Mouse (Mus musculus) hindbrain, embryonic 11.5 days (tissue): ENCODE data around the gene Ptrhd1. TPM values are rescaled to one million over a fixed set of nuclear protein-coding genes. Genes with fewer than 3 reads are reported as not detected.
A peak's percentile ranks its signal among the peaks of the same experiment; 100 is the strongest.

Experiments
- ATAC-seq: fragments of 200-750 bp; cut with Nextera tagmentation; 2 replicates; pipeline ENCODE4 v1.8.0; 2017; ENCODE audit warnings: mild to moderate bottlenecking, moderate TSS enrichment, moderate library complexity; ENCODE audit not compliant: low FRiP score
- DNase-seq: peaks from one replicate; pipeline ENCODE4 v3.0.0-alpha.2; 2015; ENCODE audit warnings: low spot score
- H3K27ac ChIP-seq: fragments of 300-500 bp; sonication (generic); 2 replicates; pipeline ENCODE4 v1.5.1; 2014; ENCODE audit warnings: mild to moderate bottlenecking, low read depth, low read length
- H3K27me3 ChIP-seq: fragments of 300-500 bp; sonication (generic); 2 replicates; pipeline ENCODE4 v1.6.1; 2014; ENCODE audit warnings: mild to moderate bottlenecking, low read length, moderate library complexity, mixed read lengths; ENCODE audit not compliant: control insufficient read depth, insufficient read depth
- H3K36me3 ChIP-seq: fragments of 300-500 bp; sonication (generic); 2 replicates; pipeline ENCODE4 v1.6.1; 2014; ENCODE audit warnings: mild to moderate bottlenecking, low read length, moderate library complexity, mixed read lengths; ENCODE audit not compliant: control insufficient read depth, insufficient read depth
- H3K4me1 ChIP-seq: fragments of 300-500 bp; sonication (generic); replicated peaks from 2 replicates; pipeline ENCODE4 v1.6.1; 2014; ENCODE audit warnings: low read length, mixed read lengths; ENCODE audit not compliant: control insufficient read depth, insufficient read depth
- H3K4me2 ChIP-seq: fragments of 300-500 bp; sonication (generic); replicated peaks from 2 replicates; pipeline ENCODE4 v1.6.1; 2014; ENCODE audit warnings: mild to moderate bottlenecking, low read depth, low read length
- H3K4me3 ChIP-seq: fragments of 300-500 bp; sonication (generic); 2 replicates; pipeline ENCODE4 v1.5.1; 2014; ENCODE audit warnings: low read depth, low read length
- H3K9ac ChIP-seq: fragments of 300-500 bp; sonication (generic); 2 replicates; pipeline ENCODE4 v1.6.1; 2014; ENCODE audit warnings: low read depth, low read length
- H3K9me3 ChIP-seq: fragments of 300-500 bp; sonication (generic); 2 replicates; pipeline ENCODE4 v1.6.1; 2016; ENCODE audit warnings: low read length; ENCODE audit not compliant: control insufficient read depth
- WGBS: fragments of 180-500 bp; shearing (Covaris S2); extraction: QIAGEN DNeasy Blood & Tissue Kit; methylation state at CpG from one replicate; pipeline ENCODE4 v1.1.7; 2014; 5-methylcytosine and 5-hydroxymethylcytosine counted together
- polyA plus RNA-seq: library from polyadenylated mRNA; unstranded; fragments of >200 nt; fragmentation: Nextera tagmentation; extraction: Ambion mirVana; gene quantifications from 2 replicates; pipeline ENCODE4 v1.2.1, GENCODE M21; 2014

Ptrhd1 gene
- 5.5 and 6.2 TPM in 2 replicates for polyA plus RNA-seq

DNA sequence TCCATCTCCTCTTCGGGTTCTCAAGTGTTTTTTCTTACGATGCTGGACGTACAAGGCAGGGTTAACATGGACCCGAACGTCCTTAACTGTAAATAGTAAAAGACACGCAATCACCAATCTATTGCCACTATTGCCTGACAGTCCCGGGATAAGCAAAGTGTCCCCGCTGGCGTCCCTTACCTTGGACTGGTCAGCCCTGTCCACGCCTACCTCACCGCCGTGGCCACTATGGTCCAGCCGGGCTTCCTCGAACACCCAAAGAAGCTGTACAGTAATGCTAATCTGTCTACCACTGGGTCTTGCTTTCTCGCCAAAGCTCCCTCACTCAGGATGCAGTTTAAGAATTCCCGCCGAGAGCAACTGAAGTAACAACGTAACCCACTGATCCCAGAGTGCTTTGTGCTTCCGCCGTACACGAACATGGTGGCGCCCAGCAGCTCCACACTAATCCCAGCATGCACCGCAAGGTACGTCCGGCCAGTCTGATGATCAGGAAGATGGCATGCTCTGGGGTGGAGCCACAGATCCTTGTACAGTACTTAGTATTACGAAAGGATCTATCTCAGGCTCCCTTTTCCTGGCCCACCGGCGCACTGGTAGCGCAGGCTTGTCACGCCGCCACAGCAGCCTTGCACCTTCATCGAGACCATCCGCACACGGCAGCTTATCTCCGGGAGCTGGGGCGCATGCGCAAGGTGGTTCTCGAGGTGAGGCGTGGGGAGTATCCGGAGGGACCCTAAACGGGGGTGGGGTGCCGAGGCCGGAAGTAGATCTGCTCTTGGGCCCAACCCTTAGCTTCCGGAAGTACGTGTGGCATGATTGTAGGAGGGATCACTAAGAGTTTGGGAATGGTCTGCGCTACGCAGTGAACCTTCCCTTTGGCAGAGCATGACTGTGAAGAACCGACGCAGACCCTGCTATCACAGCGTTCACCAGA, at the start of gene Ptrhd1, which contains the start of gene Cenpo:
Ptrhd1 (plus strand) TSS at position 456 of the 937 bp plus-strand sequence.
Cenpo (minus strand) TSS at position 723 of the 937 bp plus-strand sequence.
- ATAC-seq (peak; percentile 99), DNase-seq (peak; percentile 94)
- Histone ChIP-seq H3K27me3 (no peaks in the 10 kb centered on the region), H3K4me2 (peak within 1 kb of the TSS; percentile 50), H3K9me3 (no peaks in the 10 kb centered on the region), H3K9ac (peak within 1 kb of the TSS; percentile 56), H3K36me3 (no peaks in the 10 kb centered on the region), H3K4me1 (no peaks in the 10 kb centered on the region), H3K27ac (peak within 1 kb of the TSS; percentile 76), H3K4me3 (peak within 1 kb of the TSS; percentile 54)
- under 1% methylated on average over 50 of the region's 50 CpGs for WGBS

DNA sequence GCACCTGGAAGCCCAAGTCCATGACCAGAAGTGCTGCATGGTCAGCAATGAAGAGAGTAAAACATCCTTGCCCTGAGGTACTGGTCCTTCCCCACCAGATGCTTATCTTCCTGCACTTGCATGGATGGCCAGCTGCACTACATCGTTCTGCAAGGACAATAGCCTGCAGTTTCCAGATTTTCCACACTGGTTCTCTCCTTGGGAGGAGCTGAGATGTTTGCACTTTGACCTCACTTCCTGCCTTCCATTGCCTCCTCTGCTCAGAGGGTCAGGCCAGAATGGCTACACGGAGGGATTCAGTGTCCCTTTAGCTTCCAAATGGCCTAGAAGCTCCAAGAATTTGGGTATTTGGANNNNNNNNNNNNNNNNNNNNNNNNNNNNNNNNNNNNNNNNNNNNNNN, 49.2 kb upstream of the Ptrhd1 start:
- H3K9ac ChIP-seq: no peak overlapping the region
- no peaks in the 10 kb centered on the region for H3K9me3 ChIP-seq
- no peak for DNase-seq
- no peaks in the 10 kb centered on the region for H3K27me3 ChIP-seq
- no peaks in the 10 kb centered on the region for H3K36me3 ChIP-seq
- no peak overlapping the region for H3K4me3 ChIP-seq
- 52% methylated on average over 2 of the region's 2 CpGs for WGBS
- ATAC-seq: no peak
- no peak overlapping the region for H3K4me2 ChIP-seq
- no peak overlapping the region for H3K27ac ChIP-seq
- peaks cover 2% of the 10 kb centered on the region; the same call in 1 of the 2 replicates for H3K4me1 ChIP-seq

DNA sequence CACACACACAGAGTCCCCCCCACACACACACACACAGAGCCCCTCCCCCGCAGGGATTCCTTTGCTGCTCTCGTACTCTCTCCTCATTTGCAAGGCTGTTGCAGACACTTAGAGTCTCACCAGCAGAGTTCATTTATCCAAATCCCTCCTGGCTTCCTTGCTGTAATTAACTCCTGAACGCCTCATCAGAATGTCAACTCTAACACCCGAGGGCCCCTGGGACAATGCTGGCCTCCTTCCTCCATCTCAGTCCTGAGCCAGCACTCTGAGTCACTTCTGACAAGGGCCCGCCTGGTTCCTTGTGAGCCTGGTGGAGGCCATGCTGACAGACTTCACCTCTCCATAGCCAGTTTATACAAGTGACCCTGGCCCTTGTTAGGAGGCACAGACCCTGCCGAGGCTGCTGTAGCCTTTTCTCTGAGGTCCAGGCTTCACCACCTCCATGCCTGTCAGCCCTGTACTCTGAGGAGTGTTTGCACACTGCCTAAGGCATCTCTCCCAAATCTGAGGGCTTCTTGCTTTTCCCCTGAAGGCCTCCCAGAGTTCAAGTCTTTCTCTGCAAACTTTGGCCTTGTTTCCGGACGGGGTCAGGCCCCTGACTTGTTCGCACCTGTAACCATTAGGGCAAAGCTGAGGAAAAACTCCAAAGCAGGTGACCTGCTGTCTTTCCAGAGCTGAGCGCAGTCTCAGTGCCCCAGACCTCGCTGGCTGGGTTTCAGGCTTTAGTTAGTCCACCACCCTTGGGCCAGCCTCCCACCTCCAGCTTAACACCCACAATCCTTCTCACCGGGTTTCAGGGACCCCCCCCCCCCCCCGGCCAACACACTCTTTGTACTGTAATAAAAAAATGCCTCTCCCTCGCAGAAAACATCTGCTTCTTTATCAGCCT, 45.4 kb upstream of the Ptrhd1 start:
- H3K36me3 ChIP-seq: no peaks in the 10 kb centered on the region
- no peak overlapping the region for H3K9ac ChIP-seq
- no peak overlapping the region for H3K4me2 ChIP-seq
- 0 out of 2 replicates have a peak overlapping the region, but pooled peaks have one; percentile 1 for H3K27ac ChIP-seq
- ATAC-seq (peak; percentile 79), DNase-seq (peak; percentile 65)
- WGBS: 36% methylated on average over 14 of the region's 14 CpGs
- no peaks in the 10 kb centered on the region for H3K27me3 ChIP-seq
- H3K9me3 ChIP-seq: no peaks in the 10 kb centered on the region
- no peak overlapping the region for H3K4me3 ChIP-seq
- H3K4me1 ChIP-seq: peaks cover 2% of the 10 kb centered on the region; the same call in 1 of the 2 replicates

DNA sequence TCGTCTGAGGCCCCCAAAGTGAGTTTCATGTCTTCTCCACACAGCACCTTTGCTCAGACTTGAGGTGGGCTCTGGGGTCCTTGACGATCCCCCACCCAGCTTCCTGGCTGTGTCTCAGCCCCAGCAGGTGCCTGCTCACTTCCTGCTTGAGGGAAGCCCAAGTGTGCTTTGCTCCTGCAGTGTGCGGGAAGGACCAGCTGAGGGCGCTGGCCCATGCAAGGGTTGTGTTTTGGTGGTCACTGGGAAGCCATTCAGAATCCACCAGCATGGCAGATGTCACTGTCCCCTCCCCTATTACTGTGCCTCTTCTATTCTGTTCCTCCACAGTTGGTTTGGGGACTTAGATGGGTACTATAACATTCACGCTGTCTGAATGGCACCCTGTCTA, 44.8 kb upstream of the Ptrhd1 start:
- no peaks in the 10 kb centered on the region for H3K9me3 ChIP-seq
- no peaks in the 10 kb centered on the region for H3K27me3 ChIP-seq
- WGBS: 36% methylated on average over 5 of the region's 5 CpGs
- H3K9ac ChIP-seq: no peak overlapping the region
- no peak overlapping the region for H3K27ac ChIP-seq
- H3K36me3 ChIP-seq: no peaks in the 10 kb centered on the region
- H3K4me1 ChIP-seq: peaks cover 2% of the 10 kb centered on the region; the same call in 1 of the 2 replicates
- ATAC-seq: 0 out of 2 replicates have a peak, but pooled peaks have one; percentile 33
- peak; percentile 65 for DNase-seq
- H3K4me3 ChIP-seq: no peak overlapping the region
- no peak overlapping the region for H3K4me2 ChIP-seq

DNA sequence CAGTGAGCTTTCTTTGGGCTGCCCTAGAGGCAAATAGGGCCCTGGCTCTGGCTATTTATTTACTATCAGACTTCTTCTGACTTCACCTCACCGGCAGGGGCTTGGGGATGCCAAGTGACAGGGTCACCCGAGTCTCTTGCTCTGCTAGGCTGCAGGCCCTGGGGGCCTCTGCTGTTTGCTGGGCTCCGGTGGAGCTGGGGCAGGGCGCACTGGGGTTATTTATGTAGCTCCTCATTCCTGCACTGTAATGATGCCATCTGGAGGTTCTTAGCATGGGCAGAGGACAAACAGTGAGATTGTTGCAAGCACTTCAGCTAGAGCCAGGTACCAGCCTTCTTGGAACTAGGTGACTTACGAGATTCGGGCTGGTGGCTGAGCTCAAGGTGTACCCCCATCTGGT, 41.3 kb upstream of the Ptrhd1 start:
- Histone ChIP-seq H3K9ac (no peak overlapping the region), H3K27me3 (no peaks in the 10 kb centered on the region), H3K4me2 (no peak overlapping the region), H3K4me1 (peaks cover 2% of the 10 kb centered on the region; the same call in 1 of the 2 replicates), H3K9me3 (no peaks in the 10 kb centered on the region), H3K36me3 (no peaks in the 10 kb centered on the region), H3K4me3 (no peak overlapping the region), H3K27ac (no peak overlapping the region)
- no peak for ATAC-seq
- WGBS: 77% methylated on average over 6 of the region's 6 CpGs
- no peak for DNase-seq

DNA sequence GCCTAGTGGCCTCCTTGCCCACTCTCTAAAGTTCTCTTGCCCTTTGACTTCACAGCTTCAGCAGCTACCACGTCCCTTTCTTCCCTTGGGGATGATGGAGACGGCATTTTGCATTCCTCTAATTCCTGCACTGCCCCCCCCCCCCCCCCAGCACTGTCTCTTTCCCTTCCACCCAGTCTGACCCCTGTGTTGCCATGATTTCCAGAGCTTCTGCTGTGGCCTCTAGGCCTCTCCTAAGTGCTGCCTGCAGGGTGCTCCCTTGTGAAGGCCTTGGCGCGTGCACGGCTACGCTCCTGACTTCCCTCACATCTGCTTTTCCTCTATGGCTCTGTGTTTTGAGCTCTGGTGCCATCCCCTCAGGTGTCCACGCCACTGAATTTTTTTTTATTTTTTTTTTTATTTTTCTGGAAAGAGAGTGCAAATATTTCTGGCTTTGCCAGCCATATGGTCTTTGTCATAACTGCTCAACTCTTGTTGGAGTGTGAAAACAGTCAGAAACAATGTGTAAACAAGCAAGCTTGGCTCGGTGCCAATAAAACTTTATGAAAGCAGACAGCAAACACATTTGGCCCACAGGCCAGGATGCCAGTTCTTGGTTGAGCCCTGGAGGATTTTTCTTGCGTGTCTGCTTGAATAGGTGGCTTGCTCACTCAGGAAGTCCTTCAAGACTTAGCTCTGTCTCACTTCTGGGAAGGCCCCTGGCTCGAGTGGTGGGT, 40.6 kb upstream of the Ptrhd1 start:
- DNase-seq: peak; percentile 28
- H3K9ac ChIP-seq: no peak overlapping the region

DNA sequence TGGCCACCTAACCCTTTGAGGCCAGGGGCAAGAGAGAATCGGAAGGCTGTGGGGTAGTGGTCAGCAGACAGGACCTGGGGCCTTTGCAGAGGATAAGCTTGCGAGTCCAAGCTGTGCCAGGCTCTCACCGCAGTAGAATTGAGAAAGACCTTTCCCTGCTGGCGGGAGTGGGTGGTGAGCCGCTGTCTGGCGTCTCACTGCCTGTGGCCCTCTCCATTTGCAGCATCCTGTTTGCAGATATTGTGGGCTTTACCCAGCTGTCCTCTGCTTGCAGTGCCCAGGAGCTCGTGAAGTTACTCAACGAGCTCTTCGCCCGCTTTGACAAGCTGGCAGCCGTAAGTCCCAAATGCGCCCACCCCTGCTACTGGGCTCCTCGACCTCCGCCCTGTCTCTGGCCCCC, 39.2 kb upstream of the Ptrhd1 start:
- H3K4me3 ChIP-seq: no peak overlapping the region
- H3K4me1 ChIP-seq: no peaks in the 10 kb centered on the region
- no peaks in the 10 kb centered on the region for H3K9me3 ChIP-seq
- ATAC-seq (no peak), DNase-seq (no peak)
- 89% methylated on average over 14 of the region's 14 CpGs for WGBS
- H3K27me3 ChIP-seq: no peaks in the 10 kb centered on the region
- no peak overlapping the region for H3K27ac ChIP-seq
- H3K4me2 ChIP-seq: no peak overlapping the region
- H3K9ac ChIP-seq: no peak overlapping the region
- H3K36me3 ChIP-seq: no peaks in the 10 kb centered on the region

More for the DNA sequence above, 40.6 kb upstream of the Ptrhd1 start:
- Histone ChIP-seq H3K36me3 (no peaks in the 10 kb centered on the region), H3K9me3 (no peaks in the 10 kb centered on the region), H3K4me1 (peaks cover 2% of the 10 kb centered on the region; the same call in 1 of the 2 replicates), H3K4me2 (no peak overlapping the region), H3K27ac (no peak overlapping the region), H3K4me3 (no peak overlapping the region), H3K27me3 (no peaks in the 10 kb centered on the region)
- 60% methylated on average over 10 of the region's 10 CpGs for WGBS
- no peak for ATAC-seq

DNA sequence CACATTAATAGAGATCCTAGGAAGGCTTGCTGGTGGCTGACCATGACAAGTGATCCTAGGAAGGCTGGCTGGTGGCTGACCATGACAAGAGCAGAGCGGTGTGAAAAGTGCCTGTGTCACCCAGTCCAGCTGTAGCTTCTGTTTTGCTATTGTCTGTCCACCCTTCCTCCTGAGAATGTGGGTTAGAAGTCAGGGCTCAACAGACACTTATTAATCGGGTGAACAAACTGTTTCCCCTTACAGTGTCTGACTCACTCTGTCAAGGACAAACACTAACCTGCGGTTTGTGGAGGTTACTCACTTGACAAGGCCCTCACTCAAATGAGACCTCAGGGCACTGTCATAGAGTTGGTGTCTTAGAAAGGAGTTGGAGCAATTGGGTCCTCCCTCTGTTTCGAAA, 35.1 kb upstream of the Ptrhd1 start:
- no peaks in the 10 kb centered on the region for H3K27me3 ChIP-seq
- H3K27ac ChIP-seq: no peak overlapping the region
- H3K9ac ChIP-seq: no peak overlapping the region
- WGBS: 92% methylated on average over 4 of the region's 4 CpGs
- H3K4me3 ChIP-seq: no peak overlapping the region
- H3K4me2 ChIP-seq: no peak overlapping the region
- ATAC-seq (no peak), DNase-seq (no peak)
- no peaks in the 10 kb centered on the region for H3K4me1 ChIP-seq
- no peaks in the 10 kb centered on the region for H3K36me3 ChIP-seq
- H3K9me3 ChIP-seq: no peaks in the 10 kb centered on the region
